Comparison of ENCODE assay signal across 8 mouse cellular contexts in the genomic region with DNA sequence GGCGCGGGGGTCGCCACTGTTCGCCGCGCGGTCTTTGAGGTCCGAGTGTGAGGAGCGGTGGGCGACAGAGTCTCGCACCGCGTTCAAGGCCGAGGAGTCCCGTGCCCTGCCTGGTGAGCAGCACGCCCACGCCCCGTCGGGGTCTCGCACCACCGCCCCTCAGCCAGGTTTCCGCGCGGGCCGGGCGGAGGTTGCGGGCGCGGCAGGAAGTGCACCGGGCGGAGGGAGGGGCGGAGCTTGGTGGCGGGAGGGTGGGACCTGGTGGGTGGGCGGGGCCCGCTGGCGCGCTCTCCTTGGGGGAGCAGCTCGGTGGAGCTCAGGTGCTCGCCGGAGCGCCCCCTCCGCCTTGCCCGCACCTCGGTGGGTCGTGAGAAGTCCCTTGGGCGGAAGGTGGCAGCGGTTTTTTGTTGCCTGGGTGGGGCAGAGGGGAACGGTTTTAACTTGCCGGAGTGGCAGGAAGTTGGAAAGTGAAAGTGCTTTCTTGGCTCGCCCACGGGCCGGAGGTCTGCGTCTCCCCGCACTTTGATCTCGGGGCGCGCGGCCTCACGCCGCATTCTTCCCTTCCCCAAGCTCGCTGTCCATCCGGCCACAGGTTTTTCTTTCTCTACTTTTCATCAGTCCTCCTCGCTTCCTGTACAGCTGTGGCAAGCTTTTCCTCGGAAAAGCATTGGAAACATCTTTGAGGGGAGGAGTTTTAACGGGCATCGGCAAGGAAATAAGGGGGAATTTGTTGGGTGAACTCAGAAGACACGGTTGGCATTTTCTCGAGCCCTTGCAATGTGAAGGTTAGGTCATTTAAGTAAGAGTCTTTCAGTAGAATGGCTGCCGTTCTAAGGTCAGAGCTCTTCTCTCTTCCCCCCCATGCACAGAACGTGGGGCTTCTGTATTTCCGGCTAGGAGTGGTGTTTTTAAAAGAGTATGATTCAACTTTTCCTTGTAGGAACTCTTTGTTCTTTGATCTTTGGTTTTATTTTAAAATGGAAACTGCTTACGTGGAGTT. TPM values are rescaled to one million over a fixed set of nuclear protein-coding genes. Genes with fewer than 3 reads are reported as not detected.
DNase-seq lines count a peak whose midpoint lies in the region; ATAC-seq and TF ChIP-seq lines count a peak whose summit lies in the region.

No protein-coding gene starts in this region.

- peak overlapping the region; percentile 74 for H3K4me2 ChIP-seq in intestine, postnatal 0 days (replicated peaks; ENCODE audit: low read depth)

- WGBS in intestine, postnatal 0 days: under 1% methylated on average over 70 of the region's 72 CpGs
- WGBS in midbrain, embryonic 10.5 days: 1% methylated on average over 71 of the region's 72 CpGs

- TF ChIP-seq CTCF in intestine, postnatal 0 days (IDR thresholded peaks at IDR 0.05; ENCODE audit: low read depth): peak; percentile 38

- no peaks in the 10 kb centered on the region for H3K9me3 ChIP-seq in intestine, postnatal 0 days (ENCODE audit: control insufficient read depth)
- H3K9me3 ChIP-seq in midbrain, embryonic 10.5 days (replicated peaks): no peaks in the 10 kb centered on the region

- ATAC-seq in intestine, postnatal 0 days: peak; percentile 89

- no peaks in the 10 kb centered on the region for H3K27me3 ChIP-seq in intestine, postnatal 0 days (replicated peaks; ENCODE audit: control insufficient read depth, insufficient read depth, low read length)
- H3K27me3 ChIP-seq in midbrain, embryonic 10.5 days (ENCODE audit: low read depth, poor library complexity, severe bottlenecking): no peaks in the 10 kb centered on the region

- intact Hi-C loops in left cerebral cortex, postnatal 36 days (cut with DNase I): loop anchor here (5.0 kb wide), 1 partner anchor 34 kb away; no protein-coding TSS in a partner anchor

- DNase-seq in adrenal gland, adult 8-10 months: peak; percentile 70
- peak; percentile 79 for DNase-seq in embryo, embryonic 11.5 days (ENCODE audit: low read depth, low spot score)
- peak; percentile 85 to 90 for DNase-seq in gastrocnemius, postnatal 4 days (ENCODE audit: low spot score in 2 of 2)
- peak; percentile 83 to 87 for DNase-seq in left cerebral cortex, postnatal 36 days (ENCODE audit: low spot score in 2 of 2)
- peak; percentile 90 for DNase-seq in midbrain, embryonic 10.5 days (ENCODE audit: low spot score)
- peak; percentile 68 to 73 for DNase-seq in right cerebral cortex, postnatal 36 days (ENCODE audit: low spot score in 2 of 2)
- DNase-seq in urinary bladder, postnatal 4 days (ENCODE audit: low spot score in 2 of 2): peak; percentile 84 to 85

- peak overlapping the region; percentile 99 for H3K9ac ChIP-seq in intestine, postnatal 0 days (ENCODE audit: low read depth, low read length)

- peak overlapping the region; percentile 70 for H3K4me3 ChIP-seq in intestine, postnatal 0 days (ENCODE audit: low read depth, low read length)
- H3K4me3 ChIP-seq in midbrain, embryonic 10.5 days: peak overlapping the region; percentile 92

- peaks cover 11% of the 10 kb centered on the region for H3K4me1 ChIP-seq in intestine, postnatal 0 days (replicated peaks; ENCODE audit: control insufficient read depth, insufficient read depth, low read length)
- H3K4me1 ChIP-seq in midbrain, embryonic 10.5 days: peaks cover 27% of the 10 kb centered on the region

- H3K36me3 ChIP-seq in intestine, postnatal 0 days (ENCODE audit: control insufficient read depth, insufficient read depth): no peaks in the 10 kb centered on the region
- no peaks in the 10 kb centered on the region for H3K36me3 ChIP-seq in midbrain, embryonic 10.5 days

- H3K27ac ChIP-seq in intestine, postnatal 0 days (ENCODE audit: low read depth, low read length): peak overlapping the region; percentile 100
- H3K27ac ChIP-seq in midbrain, embryonic 10.5 days (replicated peaks): peak overlapping the region; percentile 99

RNA-seq across cellular contexts. Expression of a gene that starts 0.7 kb away (rescaled TPM):
- 100 to 1,000 TPM in 3 of 4 experiments, 10 to 100 TPM in 1; 91.7 to 118 (median 106) TPM for total RNA-seq in adrenal gland, adult 8-10 months (2022)
- 10 to 100 TPM; 89.7 to 91.0 TPM for total RNA-seq in gastrocnemius, postnatal 4 days (2021)
- 16.4 and 19.6 TPM in 2 replicates for polyA plus RNA-seq in intestine, postnatal 0 days (2015; fragmentation: Nextera tagmentation; extraction: Ambion mirVana)
- total RNA-seq in left cerebral cortex, postnatal 36 days (2021): 10 to 100 TPM; 48.7 to 54.6 TPM
- 12.5 and 13.3 TPM in 2 replicates for polyA plus RNA-seq in midbrain, embryonic 10.5 days (2016; fragmentation: Nextera tagmentation; extraction: Ambion mirVana)

RNA-seq across cellular contexts. Expression of a gene that starts 45.4 kb away (rescaled TPM):
- total RNA-seq in adrenal gland, adult 8-10 months (2022): 10 to 100 TPM; 18.4 to 53.4 (median 36.3) TPM
- 1 to 10 TPM; 3.2 to 3.3 TPM for total RNA-seq in gastrocnemius, postnatal 4 days (2021)
- polyA plus RNA-seq in intestine, postnatal 0 days (2015; fragmentation: Nextera tagmentation; extraction: Ambion mirVana): 2.5 and 2.7 TPM in 2 replicates
- 1 to 10 TPM; 1.0 to 1.4 TPM for total RNA-seq in left cerebral cortex, postnatal 36 days (2021)
- polyA plus RNA-seq in midbrain, embryonic 10.5 days (2016; fragmentation: Nextera tagmentation; extraction: Ambion mirVana): 18.6 and 22.3 TPM in 2 replicates

RNA-seq across cellular contexts. Expression of a gene that starts 59.7 kb away (rescaled TPM):
- total RNA-seq in adrenal gland, adult 8-10 months (2022): 10 to 100 TPM; 29.5 to 40.9 (median 32.2) TPM
- 1 to 10 TPM; 1.7 to 2.5 TPM for total RNA-seq in gastrocnemius, postnatal 4 days (2021)
- polyA plus RNA-seq in intestine, postnatal 0 days (2015; fragmentation: Nextera tagmentation; extraction: Ambion mirVana): 6.1 and 7.0 TPM in 2 replicates
- 100 to 1,000 TPM in 1 of 2 experiments, 10 to 100 TPM in 1; 77.5 to 101 TPM for total RNA-seq in left cerebral cortex, postnatal 36 days (2021)
- 8.1 and 12.1 TPM in 2 replicates for polyA plus RNA-seq in midbrain, embryonic 10.5 days (2016; fragmentation: Nextera tagmentation; extraction: Ambion mirVana)

Comparison
In these comparisons a context has a peak if more than half of its experiments do, and no peak if none do; other contexts are left out.
1. Peak in every context shown above with its lines: DNase-seq, ATAC-seq, H3K4me3 ChIP-seq and H3K27ac ChIP-seq.
2. RNA of a gene that starts 45.4 kb away (total RNA-seq): 18.4 to 53.4 TPM in adrenal gland, adult 8-10 months; 3.2 to 3.3 TPM in gastrocnemius, postnatal 4 days and 1.0 to 1.4 TPM in left cerebral cortex, postnatal 36 days; every median in the first group is over 4 times any median in the second.
3. RNA of a gene that starts 59.7 kb away (total RNA-seq): 77.5 to 101 TPM in left cerebral cortex, postnatal 36 days and 29.5 to 40.9 TPM in adrenal gland, adult 8-10 months; 1.7 to 2.5 TPM in gastrocnemius, postnatal 4 days; every median in the first group is over 4 times any median in the second.